In the genomic region with DNA sequence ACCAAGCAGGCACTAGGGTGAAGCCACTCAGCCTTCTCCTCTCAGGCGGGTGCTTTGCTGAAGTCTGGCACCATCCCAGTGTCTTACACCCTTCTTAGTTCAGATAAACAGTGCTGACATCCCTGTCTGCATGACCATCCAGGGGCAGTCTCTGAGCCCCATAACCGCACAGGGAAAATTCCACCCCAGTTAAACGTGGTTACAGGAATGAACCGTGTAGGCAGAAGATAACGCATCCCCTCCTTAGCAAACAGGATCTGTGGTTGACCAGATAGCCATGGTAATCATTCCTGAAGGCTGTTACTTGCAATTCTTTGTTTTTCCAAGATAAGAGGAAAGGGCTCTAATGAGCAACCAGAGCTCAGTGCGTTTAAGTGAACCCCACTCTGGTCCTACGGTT, we compare ENCODE assay signal across 23 mouse cellular contexts. TPM values are rescaled to one million over a fixed set of nuclear protein-coding genes. Genes with fewer than 3 reads are reported as not detected.
"Had no signal": no experiment of that assay in that cellular context is flagged by ENCODE, and none has a peak within 500 bp of the region (broad histone marks: within the 10 kb centered on the region; RNA-seq: fewer than 3 reads in every experiment).

No protein-coding gene starts in this region.

- H3K9me3 ChIP-seq: lung, embryonic 15.5 days; midbrain, embryonic 12.5 days; neural tube, embryonic 13.5 days; stomach, embryonic 15.5 days had no signal

- H3K4me1 ChIP-seq: lung, embryonic 15.5 days; neural tube, embryonic 13.5 days; stomach, embryonic 15.5 days had no signal

- H3K27ac ChIP-seq: kidney, postnatal 0 days; layer of hippocampus, adult 2 months; left cerebral cortex, adult 2 months; lung, embryonic 15.5 days; midbrain, embryonic 12.5 days; neural tube, embryonic 13.5 days; stomach, embryonic 15.5 days had no signal

- H3K4me3 ChIP-seq: layer of hippocampus, adult 2 months; left cerebral cortex, adult 2 months; lung, embryonic 15.5 days; midbrain, embryonic 12.5 days; myocyte; neural tube, embryonic 13.5 days; stomach, embryonic 15.5 days had no signal

- H3K36me3 ChIP-seq: lung, embryonic 15.5 days; midbrain, embryonic 12.5 days; neural tube, embryonic 13.5 days; stomach, embryonic 15.5 days had no signal

- H3K27me3 ChIP-seq: lung, embryonic 15.5 days; midbrain, embryonic 12.5 days; neural tube, embryonic 13.5 days; stomach, embryonic 15.5 days had no signal

- H3K4me2 ChIP-seq: lung, embryonic 15.5 days; midbrain, embryonic 12.5 days; neural tube, embryonic 13.5 days; stomach, embryonic 15.5 days had no signal

- ATAC-seq: intestine, postnatal 0 days; midbrain, embryonic 16.5 days had no signal

- DNase-seq: kidney, adult 2 months; kidney, postnatal 25 days; layer of hippocampus, adult 9-11 months; lung, adult 18-20 months; lung, postnatal 10 days; lung, postnatal 36 days; retina, postnatal 1 day; right cerebral cortex, postnatal 25 days; spleen, adult 18-20 months; thymus, postnatal 25 days had no signal

- H3K9ac ChIP-seq: lung, embryonic 15.5 days; midbrain, embryonic 12.5 days; neural tube, embryonic 13.5 days; stomach, embryonic 15.5 days had no signal

RNA-seq across cellular contexts. Expression of a gene that starts 19.3 kb away (rescaled TPM):
- total RNA-seq: megakaryocyte, adult 5-6 weeks; monocyte, adult 5-6 weeks; neutrophil, adult 5-6 weeks had no signal
- polyA plus RNA-seq: myocyte had no signal
